Mouse (Mus musculus): ENCODE data around the gene Pgghg. TPM values are rescaled to one million over a fixed set of nuclear protein-coding genes. Genes with fewer than 3 reads are reported as not detected.

Gene Pgghg
- total and polyA plus RNA-seq, 3 experiments = 3.1 to 3.3 (median 3.2) TPM

GRCm38 (mm10) chr7:140912846-140913482, 28.2 kb upstream of the Pgghg start:
- no peak for TF ChIP-seq JUND (conservative IDR thresholded peaks at IDR 0.05; ENCODE audit: low read depth, low read length)
- TF ChIP-seq GABPA (IDR thresholded peaks at IDR 0.05; ENCODE audit: insufficient replicate concordance, low read depth, low read length) = no peak
- TF ChIP-seq EP300 (IDR thresholded peaks at IDR 0.05; ENCODE audit: low read length) = no peak
- no peak for TF ChIP-seq ZMIZ1 (IDR thresholded peaks at IDR 0.05; ENCODE audit: low read depth, low read length)
- no peak for TF ChIP-seq SIN3A (IDR thresholded peaks at IDR 0.05; ENCODE audit: low read length)
- no peak for TF ChIP-seq JUN (IDR thresholded peaks at IDR 0.05; ENCODE audit: insufficient read depth, low read depth, low read length)
- TF ChIP-seq MAFK (IDR thresholded peaks at IDR 0.05; ENCODE audit: insufficient replicate concordance, low read length) = no peak
- no peak for TF ChIP-seq RAD21 (IDR thresholded peaks at IDR 0.05; ENCODE audit: low read depth, low read length)
- no peak for TF ChIP-seq CTCF (conservative IDR thresholded peaks at IDR 0.05 in 1 of 2, IDR thresholded peaks at IDR 0.05 in 1 of 2; ENCODE audit: low read depth in 2 of 2, low read length in 2 of 2)
- no peak for TF ChIP-seq NRF1 (IDR thresholded peaks at IDR 0.05; ENCODE audit: low read depth, low read length)
- TF ChIP-seq MYC (IDR thresholded peaks at IDR 0.05; ENCODE audit: low read depth, low read length) = no peak
- no peak for TF ChIP-seq ELF1 (IDR thresholded peaks at IDR 0.05; ENCODE audit: low read depth, low read length)
- no peak for TF ChIP-seq MEF2A (IDR thresholded peaks at IDR 0.05; ENCODE audit: borderline replicate concordance, low read depth, low read length)
- no peak for DNase-seq (ENCODE audit: extremely low read depth)
- dilution Hi-C loops (cut with MboI; ENCODE audit: extremely low pct_ligation_motif_present, extremely low pct_unique_long_range_greater_than_20kb, low sequenced_read_pairs) (no loop called here), in situ Hi-C loops (cut with MboI; ENCODE audit: low pct_ligation_motif_present, low pct_unique_long_range_greater_than_20kb, low sequenced_read_pairs) (loop anchor here (5.0 kb wide), 1 partner anchor 34 kb away; no protein-coding TSS in a partner anchor)
- no peak overlapping the region for H3K9ac ChIP-seq (ENCODE audit: insufficient read depth, low read depth)
- H3K27me3 ChIP-seq (replicated peaks) = no peaks in the 10 kb centered on the region
- H3K4me2 ChIP-seq (ENCODE audit: insufficient read depth, low read depth, poor library complexity, severe bottlenecking) = no peak overlapping the region
- no peak overlapping the region for H3K27ac ChIP-seq (ENCODE audit: insufficient read depth, low read depth)
- no peaks in the 10 kb centered on the region for H3K79me2 ChIP-seq (replicated peaks; ENCODE audit: control insufficient read depth, extremely low read depth, insufficient read depth, poor library complexity, severe bottlenecking)
- no peaks in the 10 kb centered on the region for H3K9me3 ChIP-seq (replicated peaks; ENCODE audit: low read length)
- no peaks in the 10 kb centered on the region for H3K36me3 ChIP-seq (replicated peaks in 1 of 2; ENCODE audit: control insufficient read depth in 1 of 2, insufficient read depth in 1 of 2, low read length in 1 of 2)
- peaks cover 9 to 37% of the 10 kb centered on the region in 2 experiments for H3K4me1 ChIP-seq (ENCODE audit: control insufficient read depth in 1 of 2, insufficient read depth in 2 of 2)
- no peak overlapping the region for H3K4me3 ChIP-seq (replicated peaks in 1 of 3; ENCODE audit: low read depth in 2 of 3, low read length in 2 of 3, poor library complexity in 1 of 3)

- peaks cover 9 to 34% of the 10 kb centered on the region in 2 experiments for H3K4me1 ChIP-seq (ENCODE audit: control insufficient read depth in 1 of 2, insufficient read depth in 2 of 2)
- H3K27me3 ChIP-seq (replicated peaks) = peaks cover 2% of the 10 kb centered on the region
- H3K4me2 ChIP-seq (ENCODE audit: insufficient read depth, low read depth, poor library complexity, severe bottlenecking) = no peak overlapping the region
- no peaks in the 10 kb centered on the region for H3K9me3 ChIP-seq (replicated peaks; ENCODE audit: low read length)
- H3K27ac ChIP-seq (ENCODE audit: insufficient read depth, low read depth) = no peak overlapping the region
- TF ChIP-seq HCFC1 (IDR thresholded peaks at IDR 0.05; ENCODE audit: low read depth, low read length) (no peak), MAFK (IDR thresholded peaks at IDR 0.05; ENCODE audit: insufficient replicate concordance, low read length) (no peak), GABPA (IDR thresholded peaks at IDR 0.05; ENCODE audit: insufficient replicate concordance, low read depth, low read length) (no peak), NELFE (IDR thresholded peaks at IDR 0.05; ENCODE audit: low read depth, low read length) (no peak), ZC3H11A (IDR thresholded peaks at IDR 0.05; ENCODE audit: low read depth, low read length) (no peak), UBTF (IDR thresholded peaks at IDR 0.05; ENCODE audit: low read depth, low read length) (no peak), CHD2 (IDR thresholded peaks at IDR 0.05; ENCODE audit: low read length) (no peak), CTCF (conservative IDR thresholded peaks at IDR 0.05 in 1 of 2, IDR thresholded peaks at IDR 0.05 in 1 of 2; ENCODE audit: low read depth in 2 of 2, low read length in 2 of 2) (no peak), JUN (IDR thresholded peaks at IDR 0.05; ENCODE audit: insufficient read depth, low read depth, low read length) (no peak), NRF1 (IDR thresholded peaks at IDR 0.05; ENCODE audit: low read depth, low read length) (no peak), E2F4 (IDR thresholded peaks at IDR 0.05; ENCODE audit: insufficient replicate concordance, low read depth, low read length) (no peak), RCOR1 (conservative IDR thresholded peaks at IDR 0.05; ENCODE audit: low read depth, low read length) (no peak), EP300 (IDR thresholded peaks at IDR 0.05; ENCODE audit: low read length) (no peak), MYC (IDR thresholded peaks at IDR 0.05; ENCODE audit: low read depth, low read length) (no peak), ETS1 (conservative IDR thresholded peaks at IDR 0.05; ENCODE audit: low read depth, low read length) (no peak), ZMIZ1 (IDR thresholded peaks at IDR 0.05; ENCODE audit: low read depth, low read length) (no peak), MXI1 (IDR thresholded peaks at IDR 0.05; ENCODE audit: low read depth, low read length) (no peak), ZNF384 (IDR thresholded peaks at IDR 0.05; ENCODE audit: low read depth, low read length) (no peak), TBP (conservative IDR thresholded peaks at IDR 0.05; ENCODE audit: low read depth, low read length) (no peak)
- dilution Hi-C loops (cut with MboI; ENCODE audit: extremely low pct_ligation_motif_present, extremely low pct_unique_long_range_greater_than_20kb, low sequenced_read_pairs) = no loop called here
- no peak overlapping the region for H3K9ac ChIP-seq (ENCODE audit: insufficient read depth, low read depth)
- no peak overlapping the region for H3K4me3 ChIP-seq (replicated peaks in 1 of 3; ENCODE audit: low read depth in 2 of 3, low read length in 2 of 3, poor library complexity in 1 of 3)
- no peaks in the 10 kb centered on the region for H3K36me3 ChIP-seq (replicated peaks in 1 of 2; ENCODE audit: control insufficient read depth in 1 of 2, insufficient read depth in 1 of 2, low read length in 1 of 2)
- H3K79me2 ChIP-seq (replicated peaks; ENCODE audit: control insufficient read depth, extremely low read depth, insufficient read depth, poor library complexity, severe bottlenecking) = no peaks in the 10 kb centered on the region
- no peak for DNase-seq (ENCODE audit: extremely low read depth)
- in situ Hi-C loops (cut with MboI; ENCODE audit: low pct_ligation_motif_present, low pct_unique_long_range_greater_than_20kb, low sequenced_read_pairs) = loop anchor here (5.0 kb wide), 1 partner anchor 33 kb away; no protein-coding TSS in a partner anchor
Observed at GRCm38 (mm10) chr7:140914031-140914690, 27.0 kb upstream of the Pgghg start.
